Mouse (Mus musculus) yolk sac, embryonic 10.5 days (tissue): Measurements from ENCODE around the gene Dock11.

Source experiments
- DNase-seq: peaks from one replicate; pipeline ENCODE4 v3.0.0-alpha.2; 2017; ENCODE audit warnings: low spot score

Dock11 gene

DNA sequence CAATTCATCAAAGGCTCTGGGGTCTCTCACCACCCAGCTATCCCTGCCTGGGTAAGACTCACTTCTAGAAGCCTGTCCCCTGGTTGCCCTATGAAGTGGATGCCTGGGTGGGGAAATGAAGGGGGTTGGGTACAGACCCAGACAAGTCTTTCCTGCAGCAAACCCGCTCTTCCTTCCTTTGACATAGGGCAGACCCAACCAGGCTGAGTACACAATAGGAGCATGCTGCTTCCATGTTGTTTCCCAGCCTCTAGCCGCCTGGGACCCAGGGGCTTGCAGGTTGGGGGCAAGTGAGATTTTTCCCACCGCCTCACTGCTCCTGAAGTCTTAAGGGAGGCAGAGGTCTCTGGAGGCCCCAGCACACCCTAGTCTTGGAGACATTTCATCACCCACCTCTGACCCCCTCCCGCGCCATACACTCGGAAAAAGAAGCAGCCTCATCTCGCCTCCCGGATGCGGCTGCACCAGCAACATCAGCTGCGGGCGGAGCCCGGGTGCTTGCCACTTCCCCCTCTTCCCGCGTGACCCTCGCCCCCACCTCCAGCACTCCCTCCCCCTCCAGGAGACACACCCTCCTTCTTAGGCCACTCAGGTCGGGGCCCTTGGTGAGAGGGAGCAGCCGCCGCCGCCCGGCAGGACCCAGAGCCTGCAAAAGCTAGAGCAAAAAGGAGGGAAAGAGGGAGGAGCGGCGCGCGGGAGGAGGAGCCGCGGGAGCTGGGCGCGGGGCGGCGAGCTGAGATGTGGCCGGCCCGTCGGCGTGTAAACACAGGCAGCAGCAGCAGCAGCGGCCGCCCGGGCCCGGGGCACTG is at the start of gene Dock11:
Gene Dock11, plus strand, starts transcription at position 746 of the 809 bp plus-strand sequence.
- peak; percentile 74 for DNase-seq

DNA sequence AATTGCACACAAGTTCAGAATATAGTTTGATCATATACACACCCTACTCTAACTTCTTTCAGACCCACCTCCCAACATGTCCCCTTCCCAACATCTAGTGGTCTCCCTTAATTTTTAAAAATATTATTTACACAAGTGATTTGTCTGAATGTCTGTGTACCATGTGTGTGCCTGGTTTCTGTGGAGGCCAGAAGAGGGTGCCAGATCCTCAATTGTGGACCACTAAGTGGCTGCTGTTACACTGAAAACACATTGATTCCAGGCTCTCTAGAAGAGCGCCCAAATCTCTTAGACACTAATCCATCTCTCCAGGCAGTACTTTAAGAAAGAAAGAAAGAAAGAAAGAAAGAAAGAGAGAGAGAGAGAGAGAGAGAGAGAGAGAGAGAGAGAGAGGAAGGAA is 8.9 kb upstream of the Dock11 start:
- DNase-seq, result no peak

DNA sequence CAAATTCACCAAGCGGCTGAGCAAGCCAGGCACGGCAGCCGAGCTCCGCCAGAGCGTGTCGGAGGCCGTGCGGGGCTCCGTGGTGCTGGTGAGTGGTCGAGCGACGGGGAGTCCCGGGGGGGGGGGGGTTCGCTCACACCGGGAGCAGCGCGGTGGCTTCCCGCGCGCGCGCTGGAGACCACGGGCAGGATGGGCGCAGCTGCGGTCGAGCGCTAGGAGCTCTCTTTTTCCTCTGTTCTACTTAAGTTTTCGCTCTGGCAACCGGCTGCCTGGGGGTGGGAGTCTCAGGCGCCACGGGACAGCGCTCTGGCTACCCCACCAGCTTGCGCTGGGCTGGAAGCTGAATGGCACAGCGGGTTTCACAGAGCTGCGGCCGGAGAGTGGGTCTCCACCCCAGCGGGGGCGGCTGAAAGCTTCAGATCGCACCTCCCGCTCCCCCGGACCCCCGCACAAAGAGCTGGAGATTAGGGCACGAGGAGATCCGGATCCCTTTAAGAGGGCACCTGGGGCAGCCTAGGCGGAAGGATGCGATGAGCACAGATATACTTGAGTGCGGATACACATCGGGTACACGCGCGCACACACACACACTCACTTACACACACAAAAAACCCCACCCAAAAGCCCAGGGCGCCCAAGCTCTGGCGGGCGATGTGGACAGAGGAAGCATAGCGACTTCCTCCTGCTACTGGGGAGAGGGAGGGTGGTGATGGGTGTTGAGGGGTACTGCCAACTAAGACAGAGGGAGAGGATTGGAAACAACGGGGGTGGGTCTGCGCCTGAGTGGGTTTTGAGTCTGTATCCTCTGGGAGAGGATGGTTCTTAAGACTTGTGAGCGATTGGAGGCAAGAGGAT is 540 bp downstream of the Dock11 start:
- peak; percentile 4 for DNase-seq

DNA sequence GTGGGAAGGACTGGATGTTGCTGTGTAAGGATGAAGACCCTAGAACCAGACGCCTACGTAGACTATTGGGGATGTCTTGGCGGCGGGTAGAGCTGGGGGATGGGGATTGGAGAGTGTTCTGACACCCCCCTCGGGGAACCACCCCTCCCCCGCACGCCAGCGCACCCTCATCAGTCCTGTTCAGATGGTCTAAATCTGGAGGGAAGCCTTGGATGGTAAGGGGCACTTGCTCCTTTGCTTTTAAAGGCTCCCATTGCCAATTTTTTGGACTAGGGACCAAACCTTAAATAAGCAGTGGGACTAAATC is 1.1 kb downstream of the Dock11 start:
- no peak for DNase-seq

DNA sequence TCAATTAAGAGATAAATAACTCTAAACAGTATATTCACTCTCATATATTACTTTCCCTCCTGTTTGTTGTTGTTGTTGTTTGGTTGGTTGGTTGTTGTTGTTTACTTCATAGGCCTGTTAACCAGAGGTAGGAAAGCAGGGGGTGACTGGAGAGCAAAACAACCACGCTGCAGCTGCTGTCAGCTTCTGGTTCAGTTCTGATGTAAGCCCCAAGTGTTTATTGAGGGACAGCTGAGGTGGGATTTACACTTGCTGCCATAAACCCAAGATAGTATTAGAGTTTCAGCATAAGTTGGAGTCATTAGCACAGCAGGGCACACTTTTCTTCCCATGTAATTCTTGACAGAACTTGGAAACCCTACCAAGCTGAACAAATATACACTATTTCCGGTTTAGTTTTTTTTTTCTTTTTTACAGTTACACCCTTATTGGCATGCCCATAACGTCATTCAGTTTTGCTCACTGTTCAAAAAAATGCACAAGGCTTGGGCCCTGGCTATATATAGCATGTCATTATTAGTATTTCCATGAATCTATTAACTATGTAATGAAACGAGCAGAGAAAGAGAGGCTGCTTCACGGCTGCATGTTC is 3.0 kb downstream of the Dock11 start:
- no peak for DNase-seq

DNA sequence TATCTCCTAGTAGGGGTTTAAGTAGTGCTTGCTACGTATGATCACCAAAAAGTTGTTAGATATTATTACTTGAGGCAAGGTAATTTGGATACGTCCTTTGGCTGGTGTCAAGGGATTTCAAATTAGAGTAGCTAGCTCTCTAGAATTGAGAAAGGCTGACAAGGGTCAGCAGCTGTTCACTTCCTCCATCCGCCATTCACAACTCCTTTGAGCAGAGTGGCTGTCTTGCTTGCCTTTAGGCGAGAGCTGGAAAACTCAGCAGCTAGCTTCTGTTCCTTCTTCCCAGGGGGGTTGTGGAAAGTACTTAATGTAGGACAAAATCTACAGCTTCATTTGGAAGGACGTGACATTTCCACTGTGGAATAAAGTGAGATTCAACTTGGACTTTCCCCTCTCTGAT is 3.7 kb downstream of the Dock11 start:
- DNase-seq, result no peak

DNA sequence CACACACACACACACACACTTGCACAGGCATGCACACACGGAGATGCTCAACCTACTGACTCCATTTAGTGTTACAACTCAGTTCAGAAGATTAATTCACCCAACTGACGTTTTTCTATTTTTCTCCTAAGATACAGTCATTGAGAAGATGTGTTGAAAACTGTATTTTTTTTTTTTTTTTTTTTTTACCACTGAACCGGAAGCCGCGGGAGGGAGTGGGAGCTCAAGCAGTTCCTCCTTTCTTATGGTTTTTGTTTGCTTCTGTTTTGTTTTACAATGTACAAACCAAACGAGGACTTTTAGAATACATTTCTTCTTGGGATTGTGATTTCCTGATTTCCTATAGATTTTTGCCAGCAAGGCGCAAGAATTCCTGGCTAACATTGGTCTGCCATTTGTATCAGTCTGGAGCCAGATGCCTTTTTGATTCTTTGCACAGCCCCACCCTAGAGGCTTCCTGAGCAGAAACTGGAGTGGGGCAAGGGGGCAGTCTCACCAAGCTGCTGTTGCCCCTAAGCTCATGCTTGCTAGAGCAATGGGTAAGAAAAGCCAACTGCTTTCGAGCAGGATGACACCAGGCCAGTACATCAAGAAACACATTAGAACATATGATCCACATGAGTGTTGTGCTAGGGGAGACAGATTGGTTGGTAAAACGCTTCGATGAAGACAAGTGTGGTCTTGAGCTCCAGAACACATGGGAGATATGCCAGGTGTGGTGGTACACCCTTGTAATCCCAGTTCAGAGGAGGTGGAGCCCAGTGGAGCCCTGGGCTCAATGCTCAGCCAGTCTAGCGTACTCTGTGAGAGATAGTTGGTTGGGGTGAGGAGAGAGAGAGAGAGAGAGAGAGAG is 9.2 kb downstream of the Dock11 start:
- DNase-seq, result no peak

DNA sequence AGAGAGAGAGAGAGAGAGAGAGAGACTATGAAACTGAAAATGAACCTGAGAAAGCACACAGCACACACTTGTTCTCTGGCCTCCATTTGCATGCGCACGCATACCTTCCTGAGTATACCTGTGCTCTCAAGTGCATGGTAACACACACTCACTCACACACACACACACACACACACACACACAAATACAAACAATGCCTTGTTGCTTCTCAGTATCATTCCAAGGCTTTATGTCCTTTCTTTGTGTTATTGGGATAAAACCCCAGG is 9.8 kb downstream of the Dock11 start:
- DNase-seq, result no peak

DNA sequence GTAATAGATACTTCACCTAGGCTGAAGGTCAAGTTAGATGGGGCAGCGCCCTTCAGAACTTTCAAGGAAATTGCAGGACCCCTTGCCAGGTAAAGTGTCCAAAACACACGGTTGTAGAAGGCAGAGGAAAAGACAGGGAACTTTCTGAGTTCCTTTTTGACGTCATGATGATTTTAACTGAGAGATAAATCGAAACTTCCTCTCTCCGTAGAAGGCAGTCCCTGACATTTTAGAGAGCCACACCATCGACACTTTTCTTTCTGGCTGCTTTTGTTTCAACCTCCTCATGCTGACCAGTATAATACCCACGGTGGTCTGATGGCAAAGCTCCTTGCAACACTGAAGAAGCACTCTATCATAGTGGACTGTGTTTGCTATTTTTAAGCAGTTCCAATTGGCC is 15.7 kb downstream of the Dock11 start:
- no peak for DNase-seq

DNA sequence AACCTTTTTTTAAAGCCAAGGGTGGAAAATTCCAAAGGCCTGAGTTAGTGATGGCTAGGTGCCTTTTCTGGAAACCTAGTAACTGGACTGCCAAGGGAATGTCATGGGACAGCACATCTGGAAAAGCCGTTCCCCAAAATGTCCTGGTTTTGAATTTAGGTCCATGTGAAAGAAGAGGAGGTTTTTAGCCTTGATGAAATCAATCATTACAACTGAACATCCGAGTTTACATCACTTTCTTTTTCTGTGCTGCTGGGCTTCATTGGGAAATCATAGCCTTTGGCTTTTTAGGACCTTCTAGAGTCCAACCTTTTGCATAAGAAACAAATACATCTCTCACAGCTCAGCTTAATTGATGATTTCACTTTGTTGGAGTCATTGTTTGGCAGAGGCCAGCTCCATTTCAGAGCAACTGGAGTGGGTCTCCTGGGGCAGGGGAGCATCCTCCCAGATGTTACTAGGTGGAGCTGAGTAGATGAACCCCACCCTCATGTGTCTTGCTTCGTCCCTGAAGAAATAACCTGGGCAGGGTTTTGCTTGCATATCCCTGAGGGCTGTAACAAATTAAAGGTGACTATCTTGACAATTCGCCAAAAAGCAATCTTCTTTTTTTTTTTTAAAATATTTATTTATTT is 18.2 kb downstream of the Dock11 start:
- no peak for DNase-seq

DNA sequence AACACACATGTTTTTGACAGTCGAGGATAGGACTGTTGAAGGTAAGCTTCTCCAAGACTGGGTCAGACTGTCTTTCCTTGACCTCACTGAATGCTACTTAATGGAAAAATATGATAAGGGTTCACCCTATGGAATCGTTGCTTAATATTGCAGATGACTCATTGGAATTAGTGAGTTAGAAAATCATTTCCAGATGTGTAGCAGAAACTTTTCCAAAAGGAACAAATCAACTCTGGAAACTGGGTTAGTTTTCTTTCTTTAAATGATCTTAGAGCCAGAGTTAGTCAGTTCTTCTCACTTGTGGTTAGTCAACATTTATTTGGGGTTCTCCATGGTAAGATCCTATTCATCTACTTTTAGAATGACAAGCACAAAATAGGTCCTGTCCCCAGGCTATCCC is 30.9 kb downstream of the Dock11 start:
- no peak for DNase-seq

DNA sequence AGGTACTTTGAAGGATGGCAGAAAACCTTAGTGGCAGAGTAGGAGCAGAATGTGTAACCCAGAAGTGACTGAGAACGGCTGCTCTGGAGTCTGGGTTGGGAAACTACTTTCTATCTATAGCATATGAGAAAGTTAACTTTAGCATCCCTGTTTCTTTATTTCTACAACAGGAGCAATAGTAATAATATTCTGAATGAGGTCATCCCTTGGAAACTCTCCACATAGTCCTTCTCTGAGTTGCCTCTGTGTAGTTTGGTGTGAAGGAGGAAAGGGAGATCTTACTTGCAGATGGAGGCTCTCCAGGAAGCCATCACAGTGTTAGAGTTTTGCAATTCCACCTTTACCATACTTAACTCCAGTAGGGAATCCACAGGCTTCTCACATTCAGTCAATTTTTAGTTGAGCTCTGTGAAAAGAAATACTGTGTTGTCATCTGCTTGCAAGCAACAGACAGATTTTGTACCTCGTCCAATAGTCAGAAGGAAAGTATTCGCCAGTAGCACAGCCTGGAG is 31.5 kb downstream of the Dock11 start:
- DNase-seq, result no peak

DNA sequence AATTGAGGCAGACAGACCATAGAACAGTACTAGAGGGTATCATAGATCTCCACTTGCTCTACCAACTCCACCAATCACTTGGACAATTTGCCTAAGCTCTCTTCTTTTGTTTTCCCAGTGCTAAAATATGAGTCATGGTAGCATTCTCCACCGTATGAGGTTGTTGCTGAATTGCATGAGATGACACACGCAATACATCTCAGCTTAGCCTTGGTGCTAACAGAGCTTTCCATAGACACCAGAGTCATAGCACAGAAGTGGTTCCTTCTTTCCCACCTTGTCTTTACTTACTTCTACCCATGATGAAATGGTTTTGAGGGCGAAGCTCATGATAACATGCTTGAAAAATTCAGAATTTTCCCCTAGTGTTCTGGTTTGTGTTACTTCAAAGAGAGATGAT is 33.3 kb downstream of the Dock11 start:
- DNase-seq, result no peak

DNA sequence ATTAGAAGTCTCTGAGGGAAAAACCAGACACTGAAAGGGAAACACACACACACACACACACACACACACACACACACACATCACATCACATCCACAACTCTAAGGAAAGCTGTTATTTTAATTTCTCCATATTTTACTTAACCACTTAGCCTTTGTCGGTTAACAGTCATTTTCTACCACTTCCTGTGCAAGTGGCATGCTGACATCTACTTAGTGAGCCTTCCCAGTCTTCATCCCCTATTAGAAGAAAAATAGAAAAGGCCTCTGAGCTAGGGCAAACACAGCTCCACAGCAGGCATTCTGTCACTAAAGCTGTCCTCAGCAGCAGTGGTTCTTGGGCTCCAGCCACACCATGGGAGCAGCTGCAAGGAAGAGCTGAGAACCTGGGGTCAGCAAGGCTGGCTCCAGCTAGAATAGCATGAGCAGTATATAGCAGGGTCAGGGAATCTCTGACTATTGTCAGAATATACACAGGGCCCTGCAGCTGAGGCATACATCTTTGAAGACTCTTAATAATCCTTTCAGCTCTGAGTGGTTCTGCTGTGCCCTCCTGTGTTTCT is 36.2 kb downstream of the Dock11 start:
- no peak for DNase-seq

DNA sequence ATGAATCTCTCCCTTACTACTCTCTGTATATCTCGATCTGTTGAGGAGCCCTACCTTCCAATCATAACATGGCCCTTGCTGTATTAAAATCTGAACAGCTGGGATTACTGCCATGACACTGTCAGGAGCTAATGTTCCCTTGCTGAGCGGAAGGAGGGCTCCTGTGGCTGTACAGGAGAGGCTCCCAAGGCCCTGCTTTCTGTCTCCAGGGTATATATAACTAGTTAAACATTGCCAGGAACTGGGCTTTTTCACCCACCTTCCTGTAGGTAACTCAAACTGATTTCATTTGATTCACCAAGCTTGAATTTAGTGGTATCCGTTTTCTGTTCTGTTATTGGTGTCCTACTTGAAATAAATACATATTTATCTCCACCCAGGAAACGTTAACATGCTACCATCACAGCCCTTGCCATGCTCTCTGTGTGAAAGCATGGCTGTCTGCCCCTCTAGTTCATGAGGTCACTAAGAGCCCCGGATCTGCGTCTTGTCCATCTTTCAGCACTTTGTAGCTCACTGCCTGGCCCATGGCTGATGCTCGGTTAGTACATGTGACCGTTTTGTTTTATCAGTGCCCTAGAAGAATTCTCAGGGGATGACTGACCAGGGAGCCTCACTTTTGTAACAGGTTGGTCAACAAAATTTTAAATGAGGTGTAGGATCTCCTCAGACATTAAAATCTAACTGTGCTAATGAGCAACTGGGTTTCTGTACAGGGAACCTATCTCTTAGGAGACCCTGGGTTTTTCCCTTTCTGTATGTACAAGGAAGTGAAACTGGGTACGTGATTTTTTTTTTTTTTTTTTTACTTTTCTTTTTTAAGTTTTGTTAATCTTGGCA is 41.7 kb downstream of the Dock11 start:
- no peak for DNase-seq

DNA sequence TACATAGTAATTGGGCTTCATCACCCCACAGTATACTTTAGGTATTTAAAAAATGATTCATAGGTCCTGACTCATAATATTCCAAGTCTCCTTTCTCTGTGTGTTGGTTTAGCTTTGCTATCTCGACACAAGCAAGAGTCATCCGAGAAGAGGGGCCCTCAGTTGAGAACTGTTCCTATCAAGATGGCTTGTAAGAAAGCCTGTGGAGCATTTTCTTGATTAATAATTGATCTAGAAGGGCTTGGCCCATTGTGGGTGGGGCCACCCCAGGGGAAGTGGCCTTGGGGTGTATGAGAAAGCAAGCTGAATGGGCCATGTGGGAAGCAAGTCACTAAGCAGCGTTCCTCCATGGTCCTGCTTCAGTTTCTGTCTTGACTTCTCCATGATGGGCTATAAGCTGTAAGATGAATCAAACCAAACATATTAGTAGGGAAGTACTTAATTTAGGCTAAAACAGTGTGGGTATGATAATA is 42.3 kb downstream of the Dock11 start:
- no peak for DNase-seq

DNA sequence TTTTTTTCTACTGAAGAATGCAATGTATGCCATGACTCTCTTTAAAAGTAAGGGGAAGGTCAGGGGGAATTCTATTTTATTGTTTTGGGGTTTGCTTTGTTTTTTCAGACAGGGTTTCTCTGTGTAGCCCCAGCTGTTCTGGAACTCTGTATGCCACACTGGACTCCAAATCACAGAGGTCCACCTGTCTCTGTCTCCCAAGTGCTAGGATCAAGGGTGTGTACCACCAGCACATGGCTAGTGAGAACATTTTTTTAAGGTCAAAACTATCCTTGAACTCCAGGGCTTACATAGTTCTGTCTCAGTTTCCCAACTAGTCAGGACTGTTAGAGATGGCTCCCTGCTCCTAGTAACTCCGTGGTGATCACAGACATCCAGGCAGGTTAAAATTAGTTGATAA is 43.3 kb downstream of the Dock11 start:
- DNase-seq, result no peak

DNA sequence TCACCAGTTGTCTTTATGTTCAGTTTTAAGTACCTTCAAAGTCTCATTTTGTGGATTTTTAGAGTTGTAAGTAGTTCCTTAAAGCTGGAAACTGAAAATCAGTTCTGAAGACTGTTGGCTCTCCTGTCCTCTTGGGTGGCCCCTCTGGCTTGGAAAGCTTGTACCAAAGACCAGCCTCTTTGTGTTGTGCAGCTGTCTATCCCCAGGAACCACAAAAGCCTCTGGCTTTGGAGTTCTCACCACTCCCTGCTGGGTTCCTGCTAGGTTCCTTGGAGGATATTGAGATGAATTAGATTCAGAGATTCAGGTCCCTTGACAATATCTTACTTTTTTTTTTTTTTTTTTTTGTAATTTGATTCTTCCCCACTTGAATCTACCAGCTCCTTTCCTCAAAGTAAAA is 44.3 kb downstream of the Dock11 start:
- no peak for DNase-seq

DNA sequence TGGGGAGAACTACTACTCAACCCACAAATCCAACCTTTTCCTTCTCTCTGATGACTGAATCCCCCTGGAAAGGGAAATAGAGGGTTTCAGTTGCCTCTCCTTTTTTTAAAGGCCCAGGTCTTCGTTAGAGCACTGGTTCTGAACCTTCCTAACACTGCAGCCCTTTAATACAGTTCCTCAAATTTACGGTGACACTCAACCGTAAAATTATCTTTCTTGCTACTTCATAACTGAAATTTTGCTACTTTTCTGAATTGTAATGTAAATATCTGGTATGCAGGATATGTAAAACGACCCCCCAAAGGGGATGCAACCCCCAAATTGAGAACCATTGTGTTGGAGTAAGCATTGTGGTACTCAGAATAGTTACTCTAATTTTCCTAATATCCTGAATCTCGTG is 49.5 kb downstream of the Dock11 start:
- DNase-seq, result no peak

DNA sequence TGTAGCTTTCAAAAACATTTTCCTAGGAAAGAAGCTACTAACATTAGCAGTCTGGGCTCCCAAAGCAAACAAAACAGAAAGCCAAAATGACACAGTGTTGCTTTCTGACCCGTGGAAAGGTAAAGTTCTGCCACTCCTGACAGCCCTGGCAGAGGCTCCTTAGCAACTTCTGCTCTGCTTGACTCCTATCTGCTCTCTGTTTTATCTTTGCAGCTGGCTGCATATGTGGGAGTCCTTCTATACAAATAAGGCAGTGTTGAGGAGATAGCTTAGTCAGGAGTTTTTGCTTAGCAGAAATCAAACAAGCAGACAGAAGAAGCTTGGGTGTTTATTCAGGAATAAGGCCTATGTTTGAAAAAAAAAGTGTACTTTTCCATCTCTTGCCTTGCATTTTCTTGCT is 57.8 kb downstream of the Dock11 start:
- DNase-seq, result no peak
